Mouse (Mus musculus) ovary, postnatal 36 days (tissue): ENCODE data around the gene Ssu2.

ENCODE experiments used
- DNase-seq: peaks from one replicate; pipeline ENCODE4 v3.0.0; 2022; ENCODE audit warnings: low spot score, mixed read lengths

Ssu2 gene

GRCm38 (mm10) chr6:112339016-112339415 lies 48.8 kb downstream of the Ssu2 start:
- DNase-seq = no peak

GRCm38 (mm10) chr6:112337667-112338066 lies 50.2 kb downstream of the Ssu2 start:
- DNase-seq = no peak

- DNase-seq = no peak
Measured at GRCm38 (mm10) chr6:112333930-112334329, 53.9 kb downstream of the Ssu2 start.

- no peak for DNase-seq
Measured at GRCm38 (mm10) chr6:112331223-112331598, 56.6 kb downstream of the Ssu2 start.

GRCm38 (mm10) chr6:112330520-112331222 lies 57.2 kb downstream of the Ssu2 start:
- no peak for DNase-seq

GRCm38 (mm10) chr6:112327793-112328192 lies 60.0 kb downstream of the Ssu2 start:
- no peak for DNase-seq

GRCm38 (mm10) chr6:112325213-112325612 lies 62.6 kb downstream of the Ssu2 start:
- DNase-seq = no peak

GRCm38 (mm10) chr6:112322916-112323315 lies 64.9 kb downstream of the Ssu2 start:
- DNase-seq = no peak

GRCm38 (mm10) chr6:112320679-112321078 lies 67.1 kb downstream of the Ssu2 start:
- DNase-seq = no peak

GRCm38 (mm10) chr6:112319449-112319848 lies 68.4 kb downstream of the Ssu2 start:
- DNase-seq = no peak

- DNase-seq = no peak
Measured at GRCm38 (mm10) chr6:112311385-112311784, 76.4 kb downstream of the Ssu2 start.

GRCm38 (mm10) chr6:112309330-112309938 lies 78.4 kb downstream of the Ssu2 start:
- no peak for DNase-seq
